Mouse (Mus musculus): Measurements from ENCODE around the gene Tspan4. TPM values are rescaled to one million over a fixed set of nuclear protein-coding genes. Genes with fewer than 3 reads are reported as not detected.

Tspan4 gene
- polyA plus RNA-seq, 1 experiment from 2014 or later, result 39.7 TPM

- H3K27me3 ChIP-seq (replicated peaks; ENCODE audit: control insufficient read depth, insufficient read depth, low read length), result no peaks in the 10 kb centered on the region
Measured at GRCm38 (mm10) chr7:141454967-141455551, 20.0 kb upstream of the Tspan4 start, which contains the start of gene Pnpla2. Gene Pnpla2, plus strand, starts transcription at chr7:141455198.

GRCm38 (mm10) chr7:141455610-141456314 lies 19.3 kb upstream of the Tspan4 start:
- H3K9me3 ChIP-seq (ENCODE audit: control insufficient read depth), result no peaks in the 10 kb centered on the region
- H3K4me2 ChIP-seq (replicated peaks; ENCODE audit: low read depth), result peak overlapping the region; percentile 90
- WGBS, result 1% methylated on average over 23 of the region's 23 CpGs

More at GRCm38 (mm10) chr7:141454967-141455551, 20.0 kb upstream of the Tspan4 start, which contains the start of gene Pnpla2:
- H3K9me3 ChIP-seq (ENCODE audit: control insufficient read depth), result no peaks in the 10 kb centered on the region
- WGBS, result under 1% methylated on average over 45 of the region's 45 CpGs
- peak; percentile 38 for TF ChIP-seq CTCF (IDR thresholded peaks at IDR 0.05; ENCODE audit: low read depth)
- H3K9ac ChIP-seq (ENCODE audit: low read depth, low read length), result peak within 1 kb of the TSS; percentile 72
- H3K4me3 ChIP-seq (ENCODE audit: low read depth, low read length), result peak within 1 kb of the TSS; percentile 86
- no peaks in the 10 kb centered on the region; the same call in 1 of the 2 replicates for H3K4me1 ChIP-seq (replicated peaks; ENCODE audit: control insufficient read depth, insufficient read depth, low read length)
- peaks cover 49% of the 10 kb centered on the region for H3K36me3 ChIP-seq (ENCODE audit: control insufficient read depth, insufficient read depth)
- peak within 1 kb of the TSS; percentile 90 for H3K4me2 ChIP-seq (replicated peaks; ENCODE audit: low read depth)
- ATAC-seq, result peak; percentile 81
- peak within 1 kb of the TSS; percentile 95 for H3K27ac ChIP-seq (ENCODE audit: low read depth, low read length)

DNA sequence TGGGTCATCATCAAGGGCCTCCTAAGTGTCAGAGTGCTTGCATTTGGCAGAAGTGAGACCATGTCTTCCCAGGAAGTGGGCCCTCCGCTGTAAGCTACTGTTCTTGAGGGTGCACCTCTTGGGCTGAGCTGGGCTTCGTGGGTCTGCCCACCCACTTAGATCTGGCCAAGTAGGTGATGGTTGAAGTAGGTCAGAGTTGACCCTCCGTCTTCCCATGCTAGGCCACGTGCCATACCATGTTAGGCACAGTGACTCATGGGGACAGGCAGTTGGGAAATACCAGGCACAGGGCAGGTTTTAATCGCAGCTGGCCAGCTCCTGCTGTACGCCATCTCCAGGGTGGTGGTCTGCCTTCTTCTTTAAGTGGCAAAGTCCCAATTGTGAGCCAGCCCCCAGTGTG lies 18.3 kb upstream of the Tspan4 start:
- H3K9me3 ChIP-seq (ENCODE audit: control insufficient read depth), result no peaks in the 10 kb centered on the region
- H3K36me3 ChIP-seq (ENCODE audit: control insufficient read depth, insufficient read depth), result peaks cover 32% of the 10 kb centered on the region
- no peak overlapping the region for H3K4me3 ChIP-seq (ENCODE audit: low read depth, low read length)
- H3K27me3 ChIP-seq (replicated peaks; ENCODE audit: control insufficient read depth, insufficient read depth, low read length), result no peaks in the 10 kb centered on the region
- no peaks in the 10 kb centered on the region; the same call in 1 of the 2 replicates for H3K4me1 ChIP-seq (replicated peaks; ENCODE audit: control insufficient read depth, insufficient read depth, low read length)
- no peak for TF ChIP-seq CTCF (IDR thresholded peaks at IDR 0.05; ENCODE audit: low read depth)
- no peak for ATAC-seq
- WGBS, result 77% methylated on average over 6 of the region's 6 CpGs
- H3K4me2 ChIP-seq (replicated peaks; ENCODE audit: low read depth), result peak overlapping the region; percentile 90
- 0 out of 2 replicates have a peak overlapping the region, but pooled peaks have one; percentile 95 for H3K27ac ChIP-seq (ENCODE audit: low read depth, low read length)
- H3K9ac ChIP-seq (ENCODE audit: low read depth, low read length), result no peak overlapping the region

More at GRCm38 (mm10) chr7:141455610-141456314, 19.3 kb upstream of the Tspan4 start:
- peak; percentile 60 for ATAC-seq
- no peak for TF ChIP-seq CTCF (IDR thresholded peaks at IDR 0.05; ENCODE audit: low read depth)
- Histone ChIP-seq H3K4me1 (replicated peaks; ENCODE audit: control insufficient read depth, insufficient read depth, low read length) (no peaks in the 10 kb centered on the region; the same call in 1 of the 2 replicates), H3K4me3 (ENCODE audit: low read depth, low read length) (peak overlapping the region; percentile 86), H3K27ac (ENCODE audit: low read depth, low read length) (peak overlapping the region; percentile 95), H3K9ac (ENCODE audit: low read depth, low read length) (peak overlapping the region; percentile 72), H3K27me3 (replicated peaks; ENCODE audit: control insufficient read depth, insufficient read depth, low read length) (no peaks in the 10 kb centered on the region), H3K36me3 (ENCODE audit: control insufficient read depth, insufficient read depth) (peaks cover 42% of the 10 kb centered on the region)

- WGBS, result 93% methylated on average over 14 of the region's 14 CpGs
- no peak for TF ChIP-seq CTCF (IDR thresholded peaks at IDR 0.05; ENCODE audit: low read depth)
- ATAC-seq, result no peak
Measured at GRCm38 (mm10) chr7:141457236-141457635, 17.8 kb upstream of the Tspan4 start.

GRCm38 (mm10) chr7:141457986-141458660 lies 16.9 kb upstream of the Tspan4 start:
- Histone ChIP-seq H3K4me3 (ENCODE audit: low read depth, low read length) (no peak overlapping the region), H3K27ac (ENCODE audit: low read depth, low read length) (no peak overlapping the region), H3K9me3 (ENCODE audit: control insufficient read depth) (no peaks in the 10 kb centered on the region), H3K4me2 (replicated peaks; ENCODE audit: low read depth) (no peak overlapping the region), H3K9ac (ENCODE audit: low read depth, low read length) (no peak overlapping the region), H3K27me3 (replicated peaks; ENCODE audit: control insufficient read depth, insufficient read depth, low read length) (no peaks in the 10 kb centered on the region), H3K36me3 (ENCODE audit: control insufficient read depth, insufficient read depth) (peaks cover 27% of the 10 kb centered on the region), H3K4me1 (replicated peaks; ENCODE audit: control insufficient read depth, insufficient read depth, low read length) (no peaks in the 10 kb centered on the region; the same call in 1 of the 2 replicates)
- 68% methylated on average over 15 of the region's 15 CpGs for WGBS
- peak; percentile 78 for TF ChIP-seq CTCF (IDR thresholded peaks at IDR 0.05; ENCODE audit: low read depth)
- no peak for ATAC-seq

More at GRCm38 (mm10) chr7:141457236-141457635, 17.8 kb upstream of the Tspan4 start:
- H3K4me1 ChIP-seq (replicated peaks; ENCODE audit: control insufficient read depth, insufficient read depth, low read length), result no peaks in the 10 kb centered on the region; the same call in 1 of the 2 replicates
- no peak overlapping the region for H3K4me3 ChIP-seq (ENCODE audit: low read depth, low read length)
- no peak overlapping the region for H3K27ac ChIP-seq (ENCODE audit: low read depth, low read length)
- H3K9ac ChIP-seq (ENCODE audit: low read depth, low read length), result no peak overlapping the region
- H3K27me3 ChIP-seq (replicated peaks; ENCODE audit: control insufficient read depth, insufficient read depth, low read length), result no peaks in the 10 kb centered on the region
- H3K9me3 ChIP-seq (ENCODE audit: control insufficient read depth), result no peaks in the 10 kb centered on the region
- no peak overlapping the region for H3K4me2 ChIP-seq (replicated peaks; ENCODE audit: low read depth)
- peaks cover 27% of the 10 kb centered on the region for H3K36me3 ChIP-seq (ENCODE audit: control insufficient read depth, insufficient read depth)

- Histone ChIP-seq H3K36me3 (ENCODE audit: control insufficient read depth, insufficient read depth) (peaks cover 27% of the 10 kb centered on the region), H3K4me1 (replicated peaks; ENCODE audit: control insufficient read depth, insufficient read depth, low read length) (no peaks in the 10 kb centered on the region; the same call in 1 of the 2 replicates), H3K4me3 (ENCODE audit: low read depth, low read length) (no peak overlapping the region), H3K27me3 (replicated peaks; ENCODE audit: control insufficient read depth, insufficient read depth, low read length) (no peaks in the 10 kb centered on the region), H3K9ac (ENCODE audit: low read depth, low read length) (no peak overlapping the region), H3K4me2 (replicated peaks; ENCODE audit: low read depth) (no peak overlapping the region), H3K9me3 (ENCODE audit: control insufficient read depth) (no peaks in the 10 kb centered on the region), H3K27ac (ENCODE audit: low read depth, low read length) (no peak overlapping the region)
- TF ChIP-seq CTCF (IDR thresholded peaks at IDR 0.05; ENCODE audit: low read depth), result no peak
- no peak for ATAC-seq
- WGBS, result 89% methylated on average over 11 of the region's 11 CpGs
Measured at GRCm38 (mm10) chr7:141458661-141459060, 16.4 kb upstream of the Tspan4 start.
